Mouse (Mus musculus): ENCODE results near the gene Tsga8. TPM values are rescaled to one million over a fixed set of nuclear protein-coding genes. Genes with fewer than 3 reads are reported as not detected.

The Tsga8 gene
- polyA plus RNA-seq (2012; rRNA removed) = not detected in 2 replicates

DNA sequence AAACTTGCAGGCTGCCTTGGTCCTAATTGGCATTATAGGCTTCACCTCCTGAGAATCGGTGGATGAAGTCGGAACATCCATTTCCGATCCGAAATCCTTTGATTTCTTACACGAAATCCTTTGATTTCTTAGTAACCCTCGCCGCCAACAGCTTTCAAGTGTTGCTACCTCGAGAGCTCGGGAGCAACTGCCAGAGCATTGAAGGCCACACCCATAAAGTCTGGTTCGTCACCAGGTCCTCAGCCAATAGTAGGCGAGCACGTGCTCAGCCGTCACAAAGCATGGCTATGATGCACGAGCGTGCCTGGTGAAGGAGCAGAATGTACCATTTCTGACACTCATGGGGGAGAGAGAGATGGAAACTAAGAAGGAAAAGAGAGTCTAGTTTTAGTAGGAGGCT is at the start of gene Tsga8:
Gene Tsga8 (minus strand): TSS at position 327 of the 400 bp plus-strand sequence.

Data from liver, embryonic 18 days (tissue).